Mouse (Mus musculus) kidney, postnatal 36 days (tissue): ENCODE measurements around the gene Phb2.

Experiments
- DNase-seq, 2 experiments: peaks; one replicate each; pipeline ENCODE4 v3.0.0; 2021 to 2022; ENCODE audit warnings: mixed read lengths in 2 of 2

Phb2 gene

DNA sequence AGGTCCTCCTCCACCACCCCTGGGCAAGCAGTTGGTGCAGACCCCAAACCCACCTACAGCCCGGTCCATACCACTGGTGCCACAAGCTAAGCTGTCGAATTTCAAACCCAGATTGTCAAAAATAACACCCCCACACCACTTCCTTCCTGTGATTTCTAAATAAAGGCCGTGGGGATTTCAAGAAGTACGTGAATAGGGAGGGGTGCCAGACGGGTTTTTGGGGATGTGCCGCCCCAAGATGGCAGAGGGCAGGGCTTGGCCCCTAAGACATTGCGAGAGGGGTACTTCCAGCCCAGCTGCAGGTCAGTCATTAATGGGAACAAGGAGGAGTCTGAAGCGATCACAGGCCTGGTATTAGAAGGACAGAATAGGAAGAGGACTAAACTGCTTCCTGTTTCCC is 11.4 kb downstream of the Phb2 start:
- no peak for DNase-seq

GRCm38 (mm10) chr6:124724472-124724871 is 12.3 kb downstream of the Phb2 start:
- no peak for DNase-seq

DNA sequence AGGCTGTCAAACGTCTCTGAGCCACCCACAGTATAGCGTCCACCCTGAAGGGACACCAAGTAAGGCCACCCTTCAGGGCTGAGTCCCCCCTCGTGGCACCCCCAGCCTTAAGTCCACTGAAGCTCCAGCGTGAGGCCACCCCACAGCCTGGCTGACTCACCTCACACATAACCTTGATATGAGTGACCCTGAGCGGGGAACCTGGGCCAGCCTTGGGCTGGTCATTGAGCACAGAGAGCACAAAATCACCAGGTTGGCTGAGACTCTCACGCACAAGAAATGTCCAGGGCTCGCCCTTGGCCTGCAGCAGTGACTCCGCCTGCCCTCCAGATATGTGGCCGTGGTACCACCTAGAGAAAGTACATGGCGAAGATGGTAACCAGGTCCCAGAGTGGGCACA is 16.5 kb downstream of the Phb2 start:
- no peak for DNase-seq

DNA sequence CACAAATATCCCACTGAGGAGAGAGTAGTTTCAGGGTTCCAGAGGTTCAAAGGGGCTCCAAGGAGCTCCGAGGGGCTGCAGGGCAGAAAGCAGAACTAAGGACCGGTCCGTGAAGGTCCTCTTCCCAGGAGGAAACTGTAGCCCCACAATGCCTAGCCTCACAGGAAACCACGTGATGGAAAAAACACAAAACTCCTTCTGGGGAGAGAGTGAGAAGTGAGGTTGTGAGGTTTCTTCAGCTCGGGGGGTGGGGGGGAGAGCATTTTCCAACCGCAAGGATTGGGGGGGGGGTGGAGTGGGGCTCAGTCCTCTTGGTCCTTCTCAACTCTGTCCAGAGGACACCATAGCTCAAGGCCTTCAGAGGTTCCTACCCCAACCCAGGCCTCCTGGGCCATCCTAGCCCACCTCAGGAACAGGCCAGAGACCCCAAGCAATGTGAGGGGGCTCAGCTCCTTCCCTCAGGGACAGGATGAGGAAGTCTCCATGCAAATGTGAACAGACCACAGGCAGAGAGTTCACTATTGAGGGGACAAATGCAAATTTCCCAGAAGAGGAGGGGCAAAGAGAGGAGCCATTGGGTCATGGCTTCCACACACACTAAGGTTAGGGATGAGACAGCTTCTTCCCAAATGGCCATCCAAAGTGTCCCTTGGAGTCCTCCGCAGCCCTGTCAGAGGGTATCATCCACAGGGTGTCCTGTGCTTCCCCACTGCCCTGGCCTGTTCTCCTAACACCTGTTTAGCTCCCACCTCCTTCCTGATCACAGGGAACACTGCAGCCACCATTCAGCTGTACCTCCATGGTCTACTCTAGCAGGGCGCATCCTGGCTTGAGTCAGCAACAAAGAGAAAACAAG is 17.9 kb downstream of the Phb2 start:
- no peak for DNase-seq

- no peak for DNase-seq
Observed at GRCm38 (mm10) chr6:124731038-124731437, 18.9 kb downstream of the Phb2 start.

GRCm38 (mm10) chr6:124732476-124733370 is 20.6 kb downstream of the Phb2 start:
- DNase-seq: peak in 1 of 2 experiments; percentile 48

DNA sequence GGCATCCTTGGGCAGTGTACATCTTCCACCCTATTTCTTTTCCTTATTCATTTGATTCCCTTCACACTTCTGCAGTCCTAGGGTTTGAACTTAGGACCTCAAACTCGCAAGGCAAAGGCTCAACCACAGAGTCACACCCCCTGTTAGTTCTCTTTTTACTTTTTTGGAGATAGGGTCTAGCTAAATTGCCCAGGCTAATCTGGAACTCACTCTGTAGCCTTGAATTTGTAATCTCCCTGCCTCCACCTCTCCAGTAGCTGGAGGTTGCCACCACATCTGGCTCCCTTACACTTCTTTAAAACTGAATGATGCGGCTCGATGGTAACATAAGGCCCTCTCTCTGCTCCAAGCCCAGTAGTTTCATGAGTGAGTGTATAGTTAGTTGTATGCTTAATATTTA is 22.3 kb downstream of the Phb2 start:
- no peak for DNase-seq

GRCm38 (mm10) chr6:124737040-124737439 is 24.9 kb downstream of the Phb2 start:
- DNase-seq: no peak

DNA sequence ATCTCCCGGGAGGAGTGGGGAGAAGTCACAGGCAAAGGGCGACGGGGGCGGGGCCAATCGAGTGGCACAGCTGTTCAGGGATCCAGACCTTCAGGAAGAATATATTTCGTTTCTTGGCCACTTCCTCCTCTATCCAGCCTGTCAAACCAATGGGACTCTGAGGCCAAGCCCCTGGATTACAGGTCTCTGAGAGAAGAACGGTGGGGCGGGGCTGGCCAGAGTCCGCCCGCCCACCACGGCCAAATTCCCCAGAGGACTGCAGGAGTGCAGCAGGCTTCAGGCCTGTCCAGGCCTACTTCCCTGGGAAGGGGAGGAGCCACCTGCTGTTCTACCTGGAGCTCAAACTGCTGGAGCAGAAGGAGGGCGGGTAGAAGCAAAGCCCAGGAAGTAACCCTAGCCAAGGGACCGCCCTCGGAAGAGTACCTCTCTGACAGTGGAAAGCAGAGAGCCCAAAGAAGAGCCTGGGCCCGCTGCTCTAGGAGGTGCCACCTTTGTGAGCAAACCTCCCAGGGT is 26.4 kb downstream of the Phb2 start, which contains the start of gene Ptpn6:
TSS of gene Ptpn6 (minus strand) at position 204 of the 513 bp plus-strand sequence.
- peak; percentile 92 to 95 for DNase-seq

DNA sequence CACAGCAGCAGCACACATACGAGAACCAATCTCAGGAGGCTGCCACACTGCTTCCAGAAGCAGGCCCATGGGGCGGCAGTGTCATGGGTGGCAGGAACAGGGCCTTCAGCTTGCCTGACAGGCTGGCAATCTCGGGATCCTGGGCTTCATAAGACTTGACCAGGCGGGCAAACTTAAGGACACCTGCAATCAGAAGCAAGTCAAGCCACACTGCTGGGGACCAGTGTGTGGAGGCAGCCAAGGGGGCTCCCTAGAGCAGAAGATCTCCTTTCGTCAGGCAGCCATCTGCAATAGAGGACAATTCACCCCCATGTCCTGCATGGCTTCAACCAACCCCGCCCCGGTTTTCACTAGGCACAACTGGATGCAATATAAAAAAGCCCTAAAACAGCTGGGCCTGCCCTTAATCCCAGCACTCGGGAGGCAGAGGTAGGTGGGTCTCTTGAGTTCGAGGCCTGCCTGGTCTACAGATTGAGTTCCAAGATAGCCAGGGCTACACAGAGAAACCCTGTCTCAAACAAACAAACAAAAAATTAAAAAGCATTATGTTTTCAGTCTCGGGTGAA is 27.2 kb downstream of the Phb2 start:
- DNase-seq: no peak

DNA sequence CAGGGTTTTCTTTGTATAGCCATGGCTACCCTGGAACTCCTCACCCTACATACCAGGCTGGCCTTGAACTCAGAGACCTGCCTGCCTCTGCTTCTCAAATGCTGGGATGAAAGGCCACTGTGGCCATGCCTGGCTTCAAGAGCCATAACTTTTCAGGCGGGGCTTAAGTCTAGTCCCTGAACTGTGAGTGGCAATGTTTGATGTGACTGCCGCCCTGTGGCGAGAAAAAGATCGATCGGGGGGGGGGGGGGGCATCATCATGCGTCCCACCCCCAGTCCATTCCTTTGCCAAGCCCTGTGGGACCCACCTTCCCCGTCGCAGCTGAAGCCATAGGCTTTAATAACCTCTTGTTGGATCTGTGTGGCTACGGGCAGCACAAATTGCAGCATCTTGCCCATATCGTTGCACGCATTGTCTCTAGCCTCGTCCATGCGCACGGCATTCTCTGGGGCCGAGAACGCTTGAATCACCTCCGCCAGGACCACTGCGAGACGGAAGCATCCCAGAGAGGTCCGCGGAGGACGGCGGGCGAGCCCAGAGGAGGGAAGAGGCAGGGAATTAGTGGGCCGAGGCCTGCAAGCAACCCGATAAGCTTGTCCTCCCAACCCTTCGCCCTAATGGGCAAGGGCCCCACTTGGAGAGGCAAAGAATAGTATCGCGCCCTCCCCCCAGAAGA is 28.2 kb downstream of the Phb2 start:
- DNase-seq: peak; percentile 62 to 63

GRCm38 (mm10) chr6:124740888-124741761 is 29.0 kb downstream of the Phb2 start, which contains the start of gene Grcc10:
Gene Grcc10, minus strand, starts transcription at chr6:124741374.
- DNase-seq: peak; percentile 86 to 90

- no peak for DNase-seq
Observed at GRCm38 (mm10) chr6:124741842-124742241, 29.7 kb downstream of the Phb2 start.

GRCm38 (mm10) chr6:124742839-124743514 is 30.8 kb downstream of the Phb2 start:
- DNase-seq: no peak

DNA sequence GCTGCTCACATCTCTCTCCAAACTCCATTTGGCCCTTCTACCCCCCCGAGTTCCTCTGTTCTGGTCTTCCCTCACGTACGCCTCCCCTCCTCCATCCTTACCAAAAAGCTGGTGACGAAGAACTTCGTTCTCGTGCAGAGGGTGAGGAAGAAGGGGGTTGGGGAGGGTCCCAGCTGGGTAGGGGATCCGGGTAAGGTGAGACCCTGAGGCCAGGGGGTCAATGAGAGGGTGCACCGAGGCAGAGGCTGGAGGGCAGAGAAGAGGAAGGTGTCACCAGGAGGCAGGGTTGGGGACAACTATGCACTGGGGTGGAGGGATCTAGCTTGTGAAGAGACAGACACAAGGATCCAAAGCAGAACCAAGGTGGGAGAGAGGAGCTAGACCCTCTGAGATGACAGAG is 31.5 kb downstream of the Phb2 start:
- no peak for DNase-seq

- peak in 1 of 2 experiments; percentile 46 for DNase-seq
Observed at GRCm38 (mm10) chr6:124744755-124745321, 32.7 kb downstream of the Phb2 start.

GRCm38 (mm10) chr6:124745490-124746295 is 33.6 kb downstream of the Phb2 start:
- DNase-seq: peak; percentile 95 to 96

DNA sequence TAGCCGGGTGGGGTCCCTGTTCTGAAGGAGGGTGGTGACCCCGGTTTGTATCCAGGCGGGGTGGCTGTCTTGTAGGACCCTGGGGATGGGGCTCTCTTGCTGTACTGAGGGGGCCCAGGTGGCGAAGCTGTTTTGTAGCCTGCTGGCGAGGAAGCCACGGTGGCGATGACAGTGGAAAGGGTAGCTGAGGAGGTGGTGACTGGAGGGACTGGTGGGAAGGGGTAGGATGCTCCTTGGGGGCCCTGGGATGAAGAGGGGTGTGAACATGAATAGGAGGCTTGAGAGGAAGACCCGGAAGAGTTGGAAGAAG is 34.1 kb downstream of the Phb2 start:
- no peak for DNase-seq
